Mouse (Mus musculus) left cerebral cortex, postnatal 10 days (tissue): ENCODE results near the gene Sirt3. TPM values are rescaled to one million over a fixed set of nuclear protein-coding genes. Genes with fewer than 3 reads are reported as not detected.

Experiments used
- DNase-seq, 2 experiments: peaks; one replicate each; pipeline ENCODE4 v3.0.0; 2021 to 2022; ENCODE audit warnings: low spot score in 2 of 2, mixed read lengths in 1 of 2; ENCODE audit errors: extremely low spot score in 1 of 2
- intact Hi-C: fragments of 180-260 bp; cut with DNase I; formaldehyde crosslinking; loops from one replicate; pipeline ENCODE4 v1.15.1; 2025
- total RNA-seq, 2 experiments: library from RNA; stranded (reverse); gene quantifications; 2 replicates each; pipeline ENCODE4 v1.2.3; 2021

The Sirt3 gene
- total RNA-seq, 2 experiments from 2014 or later, result 52.5 to 53.0 TPM

GRCm38 (mm10) chr7:140834968-140835757 lies 46.9 kb downstream of the Sirt3 start, which contains the start of gene Urah:
Gene Urah (plus strand): TSS chr7:140835018.
- intact Hi-C loops, result no loop called here
- no peak for DNase-seq

GRCm38 (mm10) chr7:140833341-140833740 lies 48.8 kb downstream of the Sirt3 start:
- intact Hi-C loops, result no loop called here
- peak in 1 of 2 experiments; percentile 6 for DNase-seq

DNA sequence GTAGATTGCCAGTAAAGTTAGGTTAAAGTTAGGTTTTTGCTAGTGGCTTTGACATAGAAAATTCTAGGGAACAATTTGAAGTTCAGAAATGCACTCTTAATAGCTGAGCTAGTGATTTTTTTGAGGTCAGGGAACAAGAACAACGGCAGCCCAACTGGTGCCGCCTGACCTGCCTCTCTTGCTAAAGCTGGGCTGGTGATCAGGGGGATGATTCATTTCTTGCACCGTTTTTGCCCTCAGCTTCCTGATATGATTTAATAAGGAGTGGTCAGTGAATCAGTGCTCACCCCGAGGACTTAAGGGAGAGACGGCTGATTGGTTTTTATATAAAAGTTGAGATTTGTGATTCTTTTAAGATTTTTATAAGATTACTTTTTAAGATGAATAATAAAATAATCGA lies 50.7 kb downstream of the Sirt3 start:
- intact Hi-C loops, result no loop called here
- DNase-seq, result no peak

GRCm38 (mm10) chr7:140828171-140828881 lies 53.8 kb downstream of the Sirt3 start:
- peak in 1 of 2 experiments; percentile 64 for DNase-seq
- intact Hi-C loops, result loop anchor here (10.0 kb wide), 2 partner anchors 644 to 674 kb away; partner anchors contain the start of gene Sprn

DNA sequence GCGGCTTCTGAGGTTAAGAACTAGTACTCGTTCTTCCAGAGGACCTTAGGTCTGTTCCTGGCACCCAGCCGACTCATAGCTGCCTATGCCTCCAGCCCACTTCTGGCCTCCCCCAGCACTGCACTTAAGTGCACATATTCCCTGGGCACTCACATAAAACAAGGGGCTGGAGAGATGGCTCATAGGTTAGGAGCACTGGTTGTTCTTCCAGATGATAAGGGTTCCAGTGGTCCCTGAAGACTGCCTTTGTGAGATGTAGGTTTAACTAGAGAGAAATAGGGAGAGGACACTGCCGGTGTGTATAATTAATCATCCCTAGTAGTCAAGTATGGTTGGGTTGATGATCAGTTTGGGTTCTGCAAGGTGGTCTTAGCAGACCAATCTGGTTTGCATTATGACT lies 59.4 kb downstream of the Sirt3 start:
- intact Hi-C loops, result loop anchor here (10.0 kb wide), 2 partner anchors 638 to 668 kb away; partner anchors contain the start of gene Sprn

GRCm38 (mm10) chr7:140821653-140822329 lies 60.3 kb downstream of the Sirt3 start, which contains the start of gene Zfp941:
Gene Zfp941 (minus strand): TSS chr7:140822178.
- peak; percentile 52 to 82 for DNase-seq
- intact Hi-C loops, result loop anchor here (10.0 kb wide), 2 partner anchors 637 to 667 kb away; partner anchors contain the start of gene Sprn

More for the DNA sequence above, 59.4 kb downstream of the Sirt3 start:
- no peak for DNase-seq

- no peak for DNase-seq
Observed at GRCm38 (mm10) chr7:140821305-140821652, 60.8 kb downstream of the Sirt3 start.

GRCm38 (mm10) chr7:140820173-140820572 lies 61.9 kb downstream of the Sirt3 start:
- intact Hi-C loops, result loop anchor here (10.0 kb wide), 2 partner anchors 635 to 665 kb away; partner anchors contain the start of gene Sprn
- DNase-seq, result no peak

More at GRCm38 (mm10) chr7:140821305-140821652, 60.8 kb downstream of the Sirt3 start:
- intact Hi-C loops, result loop anchor here (10.0 kb wide), 2 partner anchors 636 to 666 kb away; partner anchors contain the start of gene Sprn

Other genes starting within 250 kb of the Sirt3 start
- not detected for gene Olfr53, start 235.9 kb downstream of the Sirt3 start, total RNA-seq
- gene Olfr539, start 222.4 kb downstream of the Sirt3 start, total RNA-seq, result under 1 TPM; 0.04 to 0.06 TPM
- under 1 TPM in 1 of 2 experiments, not detected in 1; 0.10 TPM for gene Olfr45, start 200.4 kb downstream of the Sirt3 start, total RNA-seq
- gene Olfr541, start 185.0 kb downstream of the Sirt3 start, total RNA-seq, result not detected
- gene Cyp2e1, start 118.6 kb downstream of the Sirt3 start, total RNA-seq, result not detected
- under 1 TPM in 1 of 2 experiments, not detected in 1; 0.54 TPM for gene Syce1, start 94.5 kb downstream of the Sirt3 start, total RNA-seq
- gene Zfp941, start 60.1 kb downstream of the Sirt3 start, total RNA-seq, result 10 to 100 TPM; 13.1 to 14.4 TPM
- under 1 TPM in 1 of 2 experiments, not detected in 1; 0.69 TPM for gene Urah, start 47.3 kb downstream of the Sirt3 start, total RNA-seq
- gene Scgb1c1, start 36.8 kb downstream of the Sirt3 start, total RNA-seq, result not detected
- gene Odf3, start 34.5 kb downstream of the Sirt3 start, total RNA-seq, result not detected
- 1 to 10 TPM in 1 of 2 experiments, under 1 TPM in 1; 0.89 to 1.1 TPM for gene Gm45785, start 26.0 kb downstream of the Sirt3 start, total RNA-seq
- 10 to 100 TPM; 92.0 to 93.3 TPM for gene Ric8a, start 25.4 kb downstream of the Sirt3 start, total RNA-seq
- 10 to 100 TPM; 24.4 to 25.1 TPM for gene Bet1l, start 24.7 kb downstream of the Sirt3 start, total RNA-seq
- gene Psmd13, start 341 bp downstream of the Sirt3 start, total RNA-seq, result 100 to 1,000 TPM; 144 to 153 TPM
- not detected for gene Cox8b, start 18.1 kb upstream of the Sirt3 start, total RNA-seq
- gene Nlrp6, start 38.6 kb upstream of the Sirt3 start, total RNA-seq, result under 1 TPM; 0.39 to 0.67 TPM
- 1 to 10 TPM; 2.4 to 3.9 TPM for gene Pgghg, start 59.1 kb upstream of the Sirt3 start, total RNA-seq
- not detected for gene Ifitm5, start 68.0 kb upstream of the Sirt3 start, total RNA-seq
- not detected for gene Gm45717, start 73.6 kb upstream of the Sirt3 start, total RNA-seq
- gene Ifitm2, start 73.7 kb upstream of the Sirt3 start, total RNA-seq, result 10 to 100 TPM; 18.0 to 20.0 TPM
- gene Ifitm1, start 84.9 kb upstream of the Sirt3 start, total RNA-seq, result 1 to 10 TPM; 3.2 to 3.3 TPM
- 1 to 10 TPM; 7.8 to 8.6 TPM for gene Ifitm3, start 128.5 kb upstream of the Sirt3 start, total RNA-seq
- gene Ifitm6, start 135.6 kb upstream of the Sirt3 start, total RNA-seq, result not detected
- gene Gm17387, start 146.8 kb upstream of the Sirt3 start, total RNA-seq, result not detected
- 100 to 1,000 TPM; 107 to 110 TPM for gene B4galnt4, start 178.8 kb upstream of the Sirt3 start, total RNA-seq
- not detected for gene Pkp3, start 195.9 kb upstream of the Sirt3 start, total RNA-seq
- 1 to 10 TPM; 2.3 to 2.8 TPM for gene Sigirr, start 218.3 kb upstream of the Sirt3 start, total RNA-seq
- not detected for gene Ano9, start 235.5 kb upstream of the Sirt3 start, total RNA-seq
- gene Ptdss2, start 240.1 kb upstream of the Sirt3 start, total RNA-seq, result 10 to 100 TPM; 48.4 to 54.0 TPM